Mouse (Mus musculus): ENCODE results near the gene Casd1. TPM values are rescaled to one million over a fixed set of nuclear protein-coding genes. Genes with fewer than 3 reads are reported as not detected.
"Not testable (repeated sequence)": the region's sequence is repeated elsewhere in the genome, so short reads cannot be mapped to it uniquely, and the experiment has no call there.

Gene Casd1
- polyA plus RNA-seq, 1 experiment from 2014 or later = 38.1 TPM

GRCm38 (mm10) chr6:4631464-4631863, 30.8 kb downstream of the Casd1 start:
- Histone ChIP-seq H3K9ac (no peak overlapping the region), H3K27me3 (no peaks in the 10 kb centered on the region), H3K27ac (no peak overlapping the region), H3K36me3 (no peaks in the 10 kb centered on the region), H3K4me1 (replicated peaks) (no peaks in the 10 kb centered on the region), H3K4me2 (no peak overlapping the region), H3K4me3 (no peak overlapping the region), H3K9me3 (no peaks in the 10 kb centered on the region)
- ATAC-seq (ENCODE audit: low FRiP score) = no peak
- WGBS = 67% methylated on average over 3 of the region's 3 CpGs

DNA sequence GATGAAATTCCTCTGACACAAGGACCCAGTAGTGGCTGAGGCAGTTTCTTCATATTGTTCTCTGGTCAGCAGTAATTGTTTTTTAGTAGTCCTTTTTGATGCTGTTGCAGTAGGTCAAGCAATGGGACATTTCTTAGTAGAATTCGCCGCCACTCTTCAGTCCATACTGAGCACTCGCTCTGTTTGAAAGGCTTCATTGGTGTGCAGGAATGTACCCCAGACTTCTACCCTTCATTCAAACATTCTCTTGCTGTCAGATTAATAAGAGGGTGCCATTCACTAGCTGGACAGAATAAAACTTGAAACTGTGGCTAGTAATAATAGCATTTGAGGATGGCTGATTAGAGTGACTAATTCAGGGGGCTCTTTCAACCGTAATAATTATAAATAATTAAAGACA, 32.5 kb downstream of the Casd1 start:
- H3K9me3 ChIP-seq = no peaks in the 10 kb centered on the region
- no peak for ATAC-seq (ENCODE audit: low FRiP score)
- no peaks in the 10 kb centered on the region for H3K27me3 ChIP-seq
- H3K4me3 ChIP-seq = no peak overlapping the region
- no peaks in the 10 kb centered on the region for H3K4me1 ChIP-seq (replicated peaks)
- H3K4me2 ChIP-seq = no peak overlapping the region
- H3K36me3 ChIP-seq = no peaks in the 10 kb centered on the region
- no peak overlapping the region for H3K9ac ChIP-seq
- H3K27ac ChIP-seq = no peak overlapping the region
- 45% methylated on average over 4 of the region's 4 CpGs for WGBS

DNA sequence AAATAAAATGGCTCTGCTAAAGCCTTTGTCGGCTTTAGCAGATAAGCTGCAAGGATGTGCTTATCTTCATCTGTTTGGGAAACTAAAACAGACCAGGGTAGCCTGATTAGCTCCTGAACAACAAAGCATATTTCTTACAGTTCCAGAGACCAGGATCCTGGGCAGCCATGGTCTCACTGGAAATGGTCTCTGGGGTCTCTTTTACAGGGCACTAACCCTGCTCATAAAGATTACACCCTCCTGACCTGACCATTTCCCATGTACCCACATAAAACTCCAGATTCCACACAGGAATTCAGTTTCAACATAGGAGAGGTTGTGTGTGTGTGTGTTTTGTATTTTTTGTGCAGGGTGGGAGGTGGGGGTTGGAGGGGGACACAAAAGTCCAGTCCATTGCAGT, 34.2 kb downstream of the Casd1 start:
- no peak overlapping the region for H3K27ac ChIP-seq
- no peaks in the 10 kb centered on the region for H3K4me1 ChIP-seq (replicated peaks)
- no peaks in the 10 kb centered on the region for H3K9me3 ChIP-seq
- H3K4me2 ChIP-seq = no peak overlapping the region
- ATAC-seq (ENCODE audit: low FRiP score) = no peak
- no peaks in the 10 kb centered on the region for H3K27me3 ChIP-seq
- H3K4me3 ChIP-seq = no peak overlapping the region
- 89% methylated on average over 1 of the region's 1 CpGs for WGBS
- H3K36me3 ChIP-seq = peaks cover 6% of the 10 kb centered on the region; the same call in 1 of the 2 replicates
- H3K9ac ChIP-seq = no peak overlapping the region

DNA sequence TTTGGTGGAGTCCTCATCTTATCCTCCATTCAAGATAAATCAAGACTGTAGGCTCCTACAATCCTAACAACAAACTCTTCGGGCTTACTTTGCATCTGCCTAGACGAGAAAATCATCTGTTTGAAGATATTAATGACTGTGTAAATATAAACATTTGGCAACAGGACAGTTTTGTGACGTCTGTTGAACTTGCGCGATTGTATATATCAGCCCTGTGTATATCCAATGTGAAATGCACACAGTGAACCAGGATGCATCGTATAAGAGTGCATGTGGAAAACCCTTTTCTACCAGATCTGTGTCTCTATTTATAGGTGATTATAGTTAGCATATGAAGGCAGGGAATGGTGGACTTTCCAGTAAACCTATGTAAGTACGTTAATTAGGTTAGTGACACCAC, 41.4 kb downstream of the Casd1 start:
- H3K9ac ChIP-seq = no peak overlapping the region
- WGBS = 92% methylated on average over 7 of the region's 7 CpGs
- ATAC-seq (ENCODE audit: low FRiP score) = no peak

DNA sequence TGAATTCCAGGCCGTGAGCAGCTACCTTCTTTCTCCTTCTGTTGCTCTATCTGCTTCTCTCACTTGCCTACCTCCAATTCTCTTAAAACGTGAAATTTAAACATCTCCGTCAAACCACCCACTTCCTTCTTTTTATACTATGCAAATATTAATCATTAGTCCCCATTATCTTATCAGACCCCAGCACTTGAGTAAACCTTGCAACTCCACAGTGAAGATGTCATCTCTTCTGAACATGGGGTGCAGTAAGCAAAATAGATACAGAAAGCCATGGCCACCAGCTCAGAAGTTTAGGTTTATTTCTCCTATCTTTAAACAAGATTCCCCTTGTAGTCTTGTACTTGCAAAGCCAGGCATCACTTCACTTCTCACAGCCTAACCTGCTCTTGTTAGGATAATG, 46.7 kb downstream of the Casd1 start:
- Histone ChIP-seq H3K9ac (no peak overlapping the region), H3K27me3 (no peaks in the 10 kb centered on the region), H3K27ac (no peak overlapping the region), H3K4me2 (no peak overlapping the region), H3K4me1 (replicated peaks) (no peaks in the 10 kb centered on the region), H3K36me3 (peaks cover 3% of the 10 kb centered on the region), H3K4me3 (no peak overlapping the region), H3K9me3 (no peaks in the 10 kb centered on the region)
- WGBS = 89% methylated on average over 3 of the region's 3 CpGs
- no peak for ATAC-seq (ENCODE audit: low FRiP score)

More for the DNA sequence above, 41.4 kb downstream of the Casd1 start:
- H3K36me3 ChIP-seq = peaks cover 19% of the 10 kb centered on the region
- H3K27me3 ChIP-seq = no peaks in the 10 kb centered on the region
- H3K9me3 ChIP-seq = no peaks in the 10 kb centered on the region
- no peaks in the 10 kb centered on the region for H3K4me1 ChIP-seq (replicated peaks)
- no peak overlapping the region for H3K27ac ChIP-seq
- no peak overlapping the region for H3K4me3 ChIP-seq
- H3K4me2 ChIP-seq = no peak overlapping the region

DNA sequence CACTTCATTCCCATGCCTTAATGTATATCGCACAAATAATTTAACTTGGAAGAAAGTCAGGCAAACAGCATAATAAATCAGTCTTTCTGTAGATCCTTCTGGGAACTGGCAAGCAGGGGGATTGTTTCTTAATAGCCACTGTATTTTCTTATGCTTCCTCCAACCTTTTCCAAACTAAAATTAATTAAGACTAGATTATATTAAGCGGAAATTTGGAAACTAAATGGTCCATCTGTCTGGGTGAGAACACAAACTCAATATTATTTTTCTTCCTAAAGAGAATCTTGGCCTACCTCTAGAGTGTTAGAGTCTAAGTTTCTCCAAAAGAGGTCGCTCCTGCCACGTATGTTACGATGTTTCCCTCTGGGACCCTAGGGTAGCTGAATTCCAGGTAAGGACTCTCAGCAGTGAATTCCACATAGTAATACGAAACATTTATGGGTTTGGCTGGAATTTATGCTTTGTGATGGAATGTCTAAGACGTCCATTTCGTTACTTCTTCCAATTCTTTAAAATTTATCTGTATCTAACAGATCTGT, 52.0 kb downstream of the Casd1 start:
- Histone ChIP-seq H3K4me1 (replicated peaks) (no peaks in the 10 kb centered on the region), H3K9ac (no peak overlapping the region), H3K9me3 (no peaks in the 10 kb centered on the region), H3K36me3 (no peaks in the 10 kb centered on the region), H3K4me3 (no peak overlapping the region), H3K27ac (no peak overlapping the region), H3K27me3 (no peaks in the 10 kb centered on the region), H3K4me2 (no peak overlapping the region)
- WGBS = 84% methylated on average over 8 of the region's 8 CpGs
- ATAC-seq (ENCODE audit: low FRiP score) = no peak

GRCm38 (mm10) chr6:4653741-4654140, 53.1 kb downstream of the Casd1 start:
- ATAC-seq (ENCODE audit: low FRiP score); H3K9me3 ChIP-seq; H3K4me3 ChIP-seq; H3K27me3 ChIP-seq; H3K4me1 ChIP-seq (replicated peaks); H3K4me2 ChIP-seq; H3K27ac ChIP-seq; H3K9ac ChIP-seq; H3K36me3 ChIP-seq: not testable (repeated sequence)
- 96% methylated on average over 12 of the region's 12 CpGs for WGBS

- Histone ChIP-seq H3K4me3 (no peak overlapping the region), H3K9ac (no peak overlapping the region), H3K27me3 (no peaks in the 10 kb centered on the region), H3K27ac (no peak overlapping the region), H3K9me3 (no peaks in the 10 kb centered on the region), H3K4me2 (no peak overlapping the region), H3K36me3 (no peaks in the 10 kb centered on the region), H3K4me1 (replicated peaks) (no peaks in the 10 kb centered on the region)
- WGBS = 83% methylated on average over 5 of the region's 5 CpGs
- ATAC-seq (ENCODE audit: low FRiP score) = no peak
Observed at GRCm38 (mm10) chr6:4655466-4655865, 54.8 kb downstream of the Casd1 start.

GRCm38 (mm10) chr6:4655924-4656323, 55.3 kb downstream of the Casd1 start:
- Histone ChIP-seq H3K4me1 (replicated peaks) (no peaks in the 10 kb centered on the region), H3K4me2 (no peak overlapping the region), H3K9ac (no peak overlapping the region), H3K27me3 (no peaks in the 10 kb centered on the region), H3K36me3 (no peaks in the 10 kb centered on the region), H3K27ac (no peak overlapping the region), H3K9me3 (no peaks in the 10 kb centered on the region), H3K4me3 (no peak overlapping the region)
- ATAC-seq (ENCODE audit: low FRiP score) = no peak
- WGBS = 94% methylated on average over 4 of the region's 4 CpGs

- H3K4me2 ChIP-seq = no peak overlapping the region
- no peaks in the 10 kb centered on the region for H3K4me1 ChIP-seq (replicated peaks)
- no peaks in the 10 kb centered on the region for H3K9me3 ChIP-seq
- no peak overlapping the region for H3K27ac ChIP-seq
- no peak for ATAC-seq (ENCODE audit: low FRiP score)
- no peak overlapping the region for H3K4me3 ChIP-seq
- 82% methylated on average over 13 of the region's 13 CpGs for WGBS
- no peak overlapping the region for H3K9ac ChIP-seq
- H3K27me3 ChIP-seq = no peaks in the 10 kb centered on the region
- H3K36me3 ChIP-seq = no peaks in the 10 kb centered on the region
Observed at GRCm38 (mm10) chr6:4658861-4659260, 58.2 kb downstream of the Casd1 start.

DNA sequence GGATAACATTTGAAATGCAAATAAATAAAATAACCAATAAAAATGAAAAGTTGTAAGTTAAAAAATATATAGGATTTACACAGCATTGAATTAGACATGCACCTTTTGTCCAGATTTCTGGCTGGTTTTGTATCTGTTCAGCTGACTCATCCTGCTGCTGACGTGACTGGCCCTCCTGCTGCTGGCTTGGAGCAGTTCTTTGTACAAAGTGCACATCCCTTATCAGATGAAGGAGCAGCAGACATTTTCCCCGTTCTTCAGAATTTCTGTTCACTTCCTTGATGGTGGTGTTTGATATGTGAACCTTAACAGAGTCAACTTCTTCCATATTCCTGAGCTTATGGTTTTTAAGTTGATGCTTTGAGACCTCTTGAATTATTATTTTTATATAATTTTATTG, 62.9 kb downstream of the Casd1 start:
- Histone ChIP-seq H3K4me2 (no peak overlapping the region), H3K27me3 (no peaks in the 10 kb centered on the region), H3K36me3 (no peaks in the 10 kb centered on the region), H3K9ac (no peak overlapping the region), H3K4me3 (no peak overlapping the region), H3K4me1 (replicated peaks) (no peaks in the 10 kb centered on the region), H3K27ac (no peak overlapping the region), H3K9me3 (no peaks in the 10 kb centered on the region)
- no peak for ATAC-seq (ENCODE audit: low FRiP score)
- WGBS = 67% methylated on average over 2 of the region's 2 CpGs

DNA sequence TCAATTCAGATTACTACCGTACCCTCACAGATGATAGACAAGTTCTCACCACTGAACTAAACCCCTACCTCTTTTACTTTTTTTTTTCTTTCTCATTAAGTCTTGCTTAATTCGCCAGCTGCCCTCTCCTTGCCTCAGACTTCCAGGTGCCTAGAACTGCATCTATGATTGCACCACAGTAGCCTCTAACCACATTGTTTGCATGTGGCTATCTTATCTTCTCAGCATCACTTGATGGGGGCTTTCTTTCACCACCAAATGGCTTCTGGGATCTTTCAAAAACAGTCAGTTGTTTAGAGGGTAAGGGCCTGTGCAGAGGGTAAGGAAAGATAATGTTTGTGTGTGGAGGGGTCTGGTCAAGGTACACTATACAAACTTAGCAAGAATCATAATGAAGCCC, 63.7 kb downstream of the Casd1 start:
- WGBS = 76% methylated on average over 2 of the region's 2 CpGs
- no peak overlapping the region for H3K4me3 ChIP-seq

GRCm38 (mm10) chr6:4665154-4665553, 64.5 kb downstream of the Casd1 start:
- no peak for ATAC-seq (ENCODE audit: low FRiP score)
- 93% methylated on average over 6 of the region's 6 CpGs for WGBS

More for the DNA sequence above, 63.7 kb downstream of the Casd1 start:
- no peak for ATAC-seq (ENCODE audit: low FRiP score)
- Histone ChIP-seq H3K27ac (no peak overlapping the region), H3K4me2 (no peak overlapping the region), H3K36me3 (no peaks in the 10 kb centered on the region), H3K9me3 (no peaks in the 10 kb centered on the region), H3K4me1 (replicated peaks) (no peaks in the 10 kb centered on the region), H3K9ac (no peak overlapping the region), H3K27me3 (no peaks in the 10 kb centered on the region)

More at GRCm38 (mm10) chr6:4665154-4665553, 64.5 kb downstream of the Casd1 start:
- Histone ChIP-seq H3K9me3 (no peaks in the 10 kb centered on the region), H3K27me3 (no peaks in the 10 kb centered on the region), H3K27ac (no peak overlapping the region), H3K36me3 (no peaks in the 10 kb centered on the region), H3K9ac (no peak overlapping the region), H3K4me2 (no peak overlapping the region), H3K4me1 (replicated peaks) (no peaks in the 10 kb centered on the region), H3K4me3 (no peak overlapping the region)
